Mouse (Mus musculus): ENCODE results near the gene Mecom. TPM values are rescaled to one million over a fixed set of nuclear protein-coding genes. Genes with fewer than 3 reads are reported as not detected.

The Mecom gene
- total RNA-seq, 1 experiment, result 2.3 TPM

GRCm38 (mm10) chr3:30101146-30101545 is 446.7 kb downstream of the Mecom start:
- Histone ChIP-seq H3K27ac (ENCODE audit: insufficient read depth, low read depth, low read length, poor library complexity, severe bottlenecking) (no peak overlapping the region), H3K36me3 (ENCODE audit: control insufficient read depth, insufficient read depth, low read length, poor library complexity, severe bottlenecking) (no peaks in the 10 kb centered on the region), H3K4me1 (ENCODE audit: control insufficient read depth in 2 of 2, insufficient read depth in 2 of 2, low read length in 2 of 2, poor library complexity in 1 of 2) (no peaks in the 10 kb centered on the region), H3K9me3 (ENCODE audit: control insufficient read depth, insufficient read depth, low read depth, low read length) (no peaks in the 10 kb centered on the region), H3K9ac (ENCODE audit: insufficient read depth, low read depth, low read length, poor library complexity, severe bottlenecking) (no peak overlapping the region), H3K4me3 (ENCODE audit: insufficient read depth in 1 of 2, low read depth in 1 of 2, low read length in 2 of 2, poor library complexity in 1 of 2, severe bottlenecking in 1 of 2) (no peak overlapping the region)
- TF ChIP-seq MAFK (IDR thresholded peaks at IDR 0.05; ENCODE audit: insufficient read depth, low read depth, low read length), result no peak
- TF ChIP-seq ZC3H11A (IDR thresholded peaks at IDR 0.05; ENCODE audit: borderline replicate concordance, low read depth, low read length), result no peak
- no peak for TF ChIP-seq HCFC1 (IDR thresholded peaks at IDR 0.05; ENCODE audit: borderline replicate concordance, insufficient read depth, low read length)
- no peak for TF ChIP-seq CHD2 (IDR thresholded peaks at IDR 0.05; ENCODE audit: low read depth, low read length)
- TF ChIP-seq ZNF384 (IDR thresholded peaks at IDR 0.05; ENCODE audit: low read depth, low read length), result no peak
- no peak for DNase-seq (ENCODE audit: low read depth, low spot score)
- in situ Hi-C loops (cut with MboI; ENCODE audit: low sequenced_read_pairs in 2 of 2, unreplicated experiment in 2 of 2), result no loop called here

- in situ Hi-C loops (cut with MboI; ENCODE audit: low sequenced_read_pairs in 2 of 2, unreplicated experiment in 2 of 2), result no loop called here
- Histone ChIP-seq H3K36me3 (ENCODE audit: control insufficient read depth, insufficient read depth, low read length, poor library complexity, severe bottlenecking) (no peaks in the 10 kb centered on the region), H3K9ac (ENCODE audit: insufficient read depth, low read depth, low read length, poor library complexity, severe bottlenecking) (no peak overlapping the region), H3K4me1 (ENCODE audit: control insufficient read depth in 2 of 2, insufficient read depth in 2 of 2, low read length in 2 of 2, poor library complexity in 1 of 2) (no peaks in the 10 kb centered on the region), H3K27ac (ENCODE audit: insufficient read depth, low read depth, low read length, poor library complexity, severe bottlenecking) (no peak overlapping the region), H3K4me3 (ENCODE audit: insufficient read depth in 1 of 2, low read depth in 1 of 2, low read length in 2 of 2, poor library complexity in 1 of 2, severe bottlenecking in 1 of 2) (no peak overlapping the region), H3K9me3 (ENCODE audit: control insufficient read depth, insufficient read depth, low read depth, low read length) (no peaks in the 10 kb centered on the region)
- DNase-seq (ENCODE audit: low read depth, low spot score), result no peak
- TF ChIP-seq MAFK (IDR thresholded peaks at IDR 0.05; ENCODE audit: insufficient read depth, low read depth, low read length), result no peak
- TF ChIP-seq ZC3H11A (IDR thresholded peaks at IDR 0.05; ENCODE audit: borderline replicate concordance, low read depth, low read length), result no peak
- no peak for TF ChIP-seq ZNF384 (IDR thresholded peaks at IDR 0.05; ENCODE audit: low read depth, low read length)
- TF ChIP-seq CHD2 (IDR thresholded peaks at IDR 0.05; ENCODE audit: low read depth, low read length), result no peak
- TF ChIP-seq HCFC1 (IDR thresholded peaks at IDR 0.05; ENCODE audit: borderline replicate concordance, insufficient read depth, low read length), result no peak
Observed at GRCm38 (mm10) chr3:30097713-30098112, 450.1 kb downstream of the Mecom start.

GRCm38 (mm10) chr3:30097129-30097528 is 450.7 kb downstream of the Mecom start:
- H3K36me3 ChIP-seq (ENCODE audit: control insufficient read depth, insufficient read depth, low read length, poor library complexity, severe bottlenecking), result no peaks in the 10 kb centered on the region
- no peak for TF ChIP-seq HCFC1 (IDR thresholded peaks at IDR 0.05; ENCODE audit: borderline replicate concordance, insufficient read depth, low read length)
- no peak for TF ChIP-seq CHD2 (IDR thresholded peaks at IDR 0.05; ENCODE audit: low read depth, low read length)
- TF ChIP-seq MAFK (IDR thresholded peaks at IDR 0.05; ENCODE audit: insufficient read depth, low read depth, low read length), result no peak
- no peak for TF ChIP-seq ZC3H11A (IDR thresholded peaks at IDR 0.05; ENCODE audit: borderline replicate concordance, low read depth, low read length)
- TF ChIP-seq ZNF384 (IDR thresholded peaks at IDR 0.05; ENCODE audit: low read depth, low read length), result no peak
- no peak for DNase-seq (ENCODE audit: low read depth, low spot score)
- in situ Hi-C loops (cut with MboI; ENCODE audit: low sequenced_read_pairs in 2 of 2, unreplicated experiment in 2 of 2), result no loop called here
- H3K27ac ChIP-seq (ENCODE audit: insufficient read depth, low read depth, low read length, poor library complexity, severe bottlenecking), result no peak overlapping the region
- no peak overlapping the region for H3K9ac ChIP-seq (ENCODE audit: insufficient read depth, low read depth, low read length, poor library complexity, severe bottlenecking)
- H3K4me1 ChIP-seq (ENCODE audit: control insufficient read depth in 2 of 2, insufficient read depth in 2 of 2, low read length in 2 of 2, poor library complexity in 1 of 2), result no peaks in the 10 kb centered on the region
- no peak overlapping the region for H3K4me3 ChIP-seq (ENCODE audit: insufficient read depth in 1 of 2, low read depth in 1 of 2, low read length in 2 of 2, poor library complexity in 1 of 2, severe bottlenecking in 1 of 2)
- H3K9me3 ChIP-seq (ENCODE audit: control insufficient read depth, insufficient read depth, low read depth, low read length), result no peaks in the 10 kb centered on the region

- Histone ChIP-seq H3K27ac (ENCODE audit: insufficient read depth, low read depth, low read length, poor library complexity, severe bottlenecking) (no peak overlapping the region), H3K9ac (ENCODE audit: insufficient read depth, low read depth, low read length, poor library complexity, severe bottlenecking) (no peak overlapping the region), H3K36me3 (ENCODE audit: control insufficient read depth, insufficient read depth, low read length, poor library complexity, severe bottlenecking) (no peaks in the 10 kb centered on the region), H3K9me3 (ENCODE audit: control insufficient read depth, insufficient read depth, low read depth, low read length) (no peaks in the 10 kb centered on the region), H3K4me1 (ENCODE audit: control insufficient read depth in 2 of 2, insufficient read depth in 2 of 2, low read length in 2 of 2, poor library complexity in 1 of 2) (no peaks in the 10 kb centered on the region), H3K4me3 (ENCODE audit: insufficient read depth in 1 of 2, low read depth in 1 of 2, low read length in 2 of 2, poor library complexity in 1 of 2, severe bottlenecking in 1 of 2) (no peak overlapping the region)
- TF ChIP-seq CHD2 (IDR thresholded peaks at IDR 0.05; ENCODE audit: low read depth, low read length) (no peak), MAFK (IDR thresholded peaks at IDR 0.05; ENCODE audit: insufficient read depth, low read depth, low read length) (no peak), HCFC1 (IDR thresholded peaks at IDR 0.05; ENCODE audit: borderline replicate concordance, insufficient read depth, low read length) (no peak), ZC3H11A (IDR thresholded peaks at IDR 0.05; ENCODE audit: borderline replicate concordance, low read depth, low read length) (no peak), ZNF384 (IDR thresholded peaks at IDR 0.05; ENCODE audit: low read depth, low read length) (no peak)
- no peak for DNase-seq (ENCODE audit: low read depth, low spot score)
- in situ Hi-C loops (cut with MboI; ENCODE audit: low sequenced_read_pairs in 2 of 2, unreplicated experiment in 2 of 2), result no loop called here
Observed at GRCm38 (mm10) chr3:30093005-30093404, 454.8 kb downstream of the Mecom start.

GRCm38 (mm10) chr3:30092481-30092880 is 455.3 kb downstream of the Mecom start:
- Histone ChIP-seq H3K9me3 (ENCODE audit: control insufficient read depth, insufficient read depth, low read depth, low read length) (no peaks in the 10 kb centered on the region), H3K4me3 (ENCODE audit: insufficient read depth in 1 of 2, low read depth in 1 of 2, low read length in 2 of 2, poor library complexity in 1 of 2, severe bottlenecking in 1 of 2) (no peak overlapping the region), H3K36me3 (ENCODE audit: control insufficient read depth, insufficient read depth, low read length, poor library complexity, severe bottlenecking) (no peaks in the 10 kb centered on the region), H3K4me1 (ENCODE audit: control insufficient read depth in 2 of 2, insufficient read depth in 2 of 2, low read length in 2 of 2, poor library complexity in 1 of 2) (no peaks in the 10 kb centered on the region), H3K9ac (ENCODE audit: insufficient read depth, low read depth, low read length, poor library complexity, severe bottlenecking) (no peak overlapping the region), H3K27ac (ENCODE audit: insufficient read depth, low read depth, low read length, poor library complexity, severe bottlenecking) (no peak overlapping the region)
- DNase-seq (ENCODE audit: low read depth, low spot score), result no peak
- TF ChIP-seq ZC3H11A (IDR thresholded peaks at IDR 0.05; ENCODE audit: borderline replicate concordance, low read depth, low read length), result no peak
- no peak for TF ChIP-seq MAFK (IDR thresholded peaks at IDR 0.05; ENCODE audit: insufficient read depth, low read depth, low read length)
- no peak for TF ChIP-seq CHD2 (IDR thresholded peaks at IDR 0.05; ENCODE audit: low read depth, low read length)
- TF ChIP-seq ZNF384 (IDR thresholded peaks at IDR 0.05; ENCODE audit: low read depth, low read length), result no peak
- no peak for TF ChIP-seq HCFC1 (IDR thresholded peaks at IDR 0.05; ENCODE audit: borderline replicate concordance, insufficient read depth, low read length)
- in situ Hi-C loops (cut with MboI; ENCODE audit: low sequenced_read_pairs in 2 of 2, unreplicated experiment in 2 of 2), result no loop called here
